Mouse (Mus musculus) heart, postnatal 0 days (tissue): ENCODE measurements around the gene Atp2b4. TPM values are rescaled to one million over a fixed set of nuclear protein-coding genes. Genes with fewer than 3 reads are reported as not detected.

Experiments
- ATAC-seq: fragments of 200-750 bp; cut with Nextera tagmentation; 2 replicates; pipeline ENCODE4 v1.8.0; 2017; ENCODE audit warnings: low read depth, moderate number of reproducible peaks, moderate library complexity; ENCODE audit not compliant: insufficient read depth
- DNase-seq: peaks from one replicate; pipeline ENCODE4 v3.0.0-alpha.2; 2016; ENCODE audit warnings: low spot score
- H3K27ac ChIP-seq: fragments of 300-500 bp; sonication (generic); 2 replicates; pipeline ENCODE4 v1.5.1; 2014; ENCODE audit warnings: low read depth, mild to moderate bottlenecking
- H3K27me3 ChIP-seq: fragments of 300-500 bp; sonication (generic); 2 replicates; pipeline ENCODE4 v1.6.1; 2014; ENCODE audit warnings: low read length, mixed read lengths; ENCODE audit not compliant: control insufficient read depth, insufficient read depth
- H3K36me3 ChIP-seq: fragments of 300-500 bp; sonication (generic); replicated peaks from 2 replicates; pipeline ENCODE4 v1.6.1; 2014; ENCODE audit warnings: low read length, mixed read lengths; ENCODE audit not compliant: control insufficient read depth, insufficient read depth
- H3K4me1 ChIP-seq: fragments of 300-500 bp; sonication (generic); 2 replicates; pipeline ENCODE4 v1.6.1; 2014; ENCODE audit warnings: antibody characterized with exemption; ENCODE audit not compliant: control insufficient read depth, insufficient read depth
- H3K4me2 ChIP-seq: fragments of 300-500 bp; sonication (generic); 2 replicates; pipeline ENCODE4 v1.6.1; 2014; ENCODE audit warnings: low read depth, mild to moderate bottlenecking, low read length, moderate library complexity
- H3K4me3 ChIP-seq: fragments of 300-500 bp; sonication (generic); 2 replicates; pipeline ENCODE4 v1.5.1; 2014; ENCODE audit warnings: low read depth, low read length
- H3K9ac ChIP-seq: fragments of 300-500 bp; sonication (generic); replicated peaks from 2 replicates; pipeline ENCODE4 v1.6.1; 2014; ENCODE audit warnings: low read depth, low read length, mixed read lengths
- H3K9me3 ChIP-seq: fragments of 300-500 bp; sonication (generic); replicated peaks from 2 replicates; pipeline ENCODE4 v1.6.1; 2016; ENCODE audit warnings: low read length; ENCODE audit not compliant: control insufficient read depth
- CTCF ChIP-seq: IDR thresholded peaks from 2 replicates; pipeline ENCODE4 v1.5.1; 2016; ENCODE audit warnings: antibody characterized with exemption, control low read depth, low read depth
- EP300 ChIP-seq: IDR thresholded peaks from 2 replicates; pipeline ENCODE4 v1.6.1; 2016; ENCODE audit warnings: antibody characterized with exemption, low read depth
- WGBS: fragments of 180-500 bp; shearing (Covaris S2); extraction: QIAGEN DNeasy Blood & Tissue Kit; methylation state at CpG from one replicate; pipeline ENCODE4 v1.1.7; 2014; 5-methylcytosine and 5-hydroxymethylcytosine counted together
- polyA plus RNA-seq: library from polyadenylated mRNA; unstranded; fragments of >200 nt; fragmentation: Nextera tagmentation; extraction: Ambion mirVana; gene quantifications from 2 replicates; pipeline ENCODE4 v1.2.1, GENCODE M21; 2015
- total RNA-seq: library from RNA; depleted of rRNA; stranded (reverse); fragments of >200 nt; gene quantifications from 2 replicates; pipeline ENCODE4 v1.2.3, GENCODE M21; 2014; ENCODE audit warnings: low replicate concordance

Atp2b4 gene
- total and polyA plus RNA-seq, 2 experiments from 2014 or later, result 5.0 to 34.5 TPM

GRCm38 (mm10) chr1:133718296-133718695 lies 82.5 kb downstream of the Atp2b4 start:
- Histone ChIP-seq H3K36me3 (peaks cover 19% of the 10 kb centered on the region), H3K4me3 (no peak overlapping the region), H3K9me3 (no peaks in the 10 kb centered on the region), H3K9ac (no peak overlapping the region), H3K4me1 (no peaks in the 10 kb centered on the region), H3K4me2 (no peak overlapping the region), H3K27ac (no peak overlapping the region), H3K27me3 (no peaks in the 10 kb centered on the region)
- TF ChIP-seq CTCF, result no peak
- no peak for TF ChIP-seq EP300
- no peak for DNase-seq
- whole genome bisulfite sequencing, result 58% methylated on average over 3 of the region's 3 CpGs
- ATAC-seq, result no peak

- Histone ChIP-seq H3K27me3 (no peaks in the 10 kb centered on the region), H3K4me3 (no peak overlapping the region), H3K9me3 (no peaks in the 10 kb centered on the region), H3K9ac (no peak overlapping the region), H3K36me3 (peaks cover 22% of the 10 kb centered on the region), H3K4me2 (no peak overlapping the region), H3K27ac (no peak overlapping the region), H3K4me1 (no peaks in the 10 kb centered on the region)
- ATAC-seq (peak; percentile 33; the same call in 1 of the 2 replicates), DNase-seq (peak; percentile 43)
- WGBS, result 20% methylated on average over 7 of the region's 7 CpGs
- TF ChIP-seq EP300 (no peak), CTCF (peak; percentile 68)
These were observed 84.4 kb downstream of the Atp2b4 start for GRCm38 (mm10) chr1:133716464-133716863.

- TF ChIP-seq EP300, result no peak
- TF ChIP-seq CTCF, result no peak
- Histone ChIP-seq H3K9me3 (no peaks in the 10 kb centered on the region), H3K36me3 (peaks cover 22% of the 10 kb centered on the region), H3K4me3 (no peak overlapping the region), H3K27me3 (no peaks in the 10 kb centered on the region), H3K9ac (no peak overlapping the region), H3K4me1 (no peaks in the 10 kb centered on the region), H3K27ac (no peak overlapping the region), H3K4me2 (no peak overlapping the region)
- DNase-seq, result no peak
- ATAC-seq, result no peak
- WGBS, result 59% methylated on average over 1 of the region's 1 CpGs
These were observed 85.7 kb downstream of the Atp2b4 start for GRCm38 (mm10) chr1:133715191-133715590.

- Histone ChIP-seq H3K36me3 (peaks cover 30% of the 10 kb centered on the region), H3K4me2 (no peak overlapping the region), H3K27me3 (no peaks in the 10 kb centered on the region), H3K9ac (no peak overlapping the region), H3K4me3 (no peak overlapping the region), H3K9me3 (no peaks in the 10 kb centered on the region), H3K4me1 (no peaks in the 10 kb centered on the region), H3K27ac (no peak overlapping the region)
- 62% methylated on average over 2 of the region's 2 CpGs for WGBS
- no peak for TF ChIP-seq CTCF
- ATAC-seq, result no peak
- DNase-seq, result no peak
These were observed 87.9 kb downstream of the Atp2b4 start for GRCm38 (mm10) chr1:133713009-133713370.

GRCm38 (mm10) chr1:133712288-133713008 lies 88.4 kb downstream of the Atp2b4 start:
- H3K4me1 ChIP-seq, result no peaks in the 10 kb centered on the region
- H3K4me3 ChIP-seq, result no peak overlapping the region
- TF ChIP-seq EP300 (no peak), CTCF (no peak)
- ATAC-seq (no peak), DNase-seq (no peak)
- no peak overlapping the region for H3K9ac ChIP-seq
- WGBS, result 70% methylated on average over 12 of the region's 12 CpGs
- H3K36me3 ChIP-seq, result peaks cover 28% of the 10 kb centered on the region
- no peak overlapping the region for H3K4me2 ChIP-seq
- H3K27me3 ChIP-seq, result no peaks in the 10 kb centered on the region
- H3K9me3 ChIP-seq, result no peaks in the 10 kb centered on the region
- H3K27ac ChIP-seq, result no peak overlapping the region

GRCm38 (mm10) chr1:133711376-133711775 lies 89.5 kb downstream of the Atp2b4 start:
- Histone ChIP-seq H3K27ac (no peak overlapping the region), H3K36me3 (peaks cover 26% of the 10 kb centered on the region), H3K4me3 (no peak overlapping the region), H3K9ac (no peak overlapping the region), H3K27me3 (no peaks in the 10 kb centered on the region), H3K9me3 (no peaks in the 10 kb centered on the region), H3K4me2 (no peak overlapping the region), H3K4me1 (no peaks in the 10 kb centered on the region)
- 81% methylated on average over 6 of the region's 6 CpGs for WGBS
- TF ChIP-seq EP300 (no peak), CTCF (no peak)
- DNase-seq (no peak), ATAC-seq (no peak)
